Mouse (Mus musculus) small intestine, adult 2 months (tissue): ENCODE results near the gene Snx27.

ENCODE experiments used
- CTCF ChIP-seq: fragments of 200-500 bp; IDR thresholded peaks from 2 replicates; pipeline ENCODE4 v1.5.1; 2012; ENCODE audit warnings: low read depth, mild to moderate bottlenecking, control low read depth, inconsistent platforms, low read length, moderate library complexity, mixed read lengths; ENCODE audit not compliant: insufficient replicate concordance, insufficient read length; ENCODE audit errors: extremely low read depth
- POLR2A ChIP-seq: fragments of 200-500 bp; IDR thresholded peaks from 2 replicates; pipeline ENCODE4 v1.6.1; 2012; ENCODE audit warnings: low read depth, mild to moderate bottlenecking, control low read depth, inconsistent platforms, low read length, moderate library complexity

DNA sequence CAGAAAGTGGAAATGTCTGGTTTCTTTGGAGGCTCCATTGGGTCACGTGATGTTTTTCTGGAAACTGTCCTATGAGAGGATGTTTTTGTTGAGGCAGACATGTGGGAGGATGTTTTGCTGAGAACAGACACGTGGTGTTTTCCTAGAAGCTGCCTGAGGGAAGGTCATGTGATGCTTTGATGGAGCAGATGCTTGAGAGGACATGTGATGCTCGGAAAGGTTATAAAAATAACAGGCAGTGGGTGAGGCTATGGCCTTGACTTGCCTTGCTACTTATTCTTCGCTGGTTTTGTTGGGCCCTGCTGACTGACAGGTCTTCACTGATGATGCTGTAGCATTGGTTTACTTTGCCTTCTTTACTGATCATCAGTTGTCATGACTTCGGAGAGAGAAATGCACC is 8.6 kb upstream of the Snx27 start:
- no peak for TF ChIP-seq CTCF
- TF ChIP-seq POLR2A: no peak
